Mouse (Mus musculus): ENCODE measurements around the gene Tceal8.

Gene Tceal8

DNA sequence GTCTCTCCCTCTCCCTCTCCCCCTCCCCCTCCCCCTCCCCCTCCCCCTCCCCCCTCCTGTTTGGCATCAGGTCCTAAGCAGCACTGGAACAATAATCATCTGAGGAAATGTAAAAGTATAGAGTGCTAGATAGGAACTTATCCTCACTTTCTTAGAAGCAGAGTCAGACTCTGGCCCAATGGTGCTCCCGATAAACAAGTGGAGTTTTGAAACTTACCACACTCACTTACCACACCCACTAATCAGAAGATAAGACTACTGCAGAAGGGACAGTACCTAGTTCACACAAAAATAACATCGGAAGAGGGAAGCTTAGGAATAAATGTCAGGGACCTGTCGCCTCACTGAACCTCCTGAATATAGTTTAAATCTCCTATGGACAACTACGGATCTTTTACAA is 36.6 kb downstream of the Tceal8 start:
- DNase-seq (ENCODE audit: extremely low read depth, low read depth, low spot score), result no peak

GRCm38 (mm10) chrX:136127744-136128064 is 44.4 kb downstream of the Tceal8 start:
- no peak for DNase-seq (ENCODE audit: extremely low read depth, low read depth, low spot score)

- no peak for DNase-seq (ENCODE audit: extremely low read depth, low read depth, low spot score)
Measured at GRCm38 (mm10) chrX:136127038-136127743, 45.0 kb downstream of the Tceal8 start.
